Comparison of ENCODE assay signal across 13 mouse cellular contexts in genomic region chr1:172052766-172053279, GRCm38 (mm10). TPM values are rescaled to one million over a fixed set of nuclear protein-coding genes. Genes with fewer than 3 reads are reported as not detected.
DNase-seq lines count a peak whose midpoint lies in the region; ATAC-seq lines count a peak whose summit lies in the region.
"Had no signal": no experiment of that assay in that cellular context is flagged by ENCODE, and none has a peak within 500 bp of the region (broad histone marks: within the 10 kb centered on the region; RNA-seq: fewer than 3 reads in every experiment).

No protein-coding gene starts in this region.

- H3K4me2 ChIP-seq in neural tube, embryonic 11.5 days (ENCODE audit: low read depth): peak overlapping the region; percentile 74
- peak overlapping the region; percentile 73 for H3K4me2 ChIP-seq in limb, embryonic 12.5 days

- peak overlapping the region; percentile 35 for H3K4me3 ChIP-seq in neural tube, embryonic 11.5 days (ENCODE audit: low read depth, low read length)
- H3K4me3 ChIP-seq in limb, embryonic 12.5 days (replicated peaks): no peak overlapping the region

- H3K36me3 ChIP-seq in neural tube, embryonic 11.5 days (ENCODE audit: control insufficient read depth, insufficient read depth, low read length): no peaks in the 10 kb centered on the region
- no peaks in the 10 kb centered on the region for H3K36me3 ChIP-seq in limb, embryonic 12.5 days
- H3K36me3 ChIP-seq: limb, embryonic 15.5 days; stomach, embryonic 15.5 days had no signal

- H3K9ac ChIP-seq in neural tube, embryonic 11.5 days (ENCODE audit: low read length): peak overlapping the region; percentile 28; the same call in 1 of the 2 replicates
- H3K9ac ChIP-seq in limb, embryonic 12.5 days (replicated peaks): no peak overlapping the region
- H3K9ac ChIP-seq: limb, embryonic 15.5 days; stomach, embryonic 15.5 days had no signal

- peak; percentile 55 for DNase-seq in heart, adult 11 months
- DNase-seq in heart, postnatal 36 days: no peak
- no peak for DNase-seq in neural tube, embryonic 11.5 days (ENCODE audit: low spot score)
- no peak for DNase-seq in neural tube, embryonic 10.5 days (ENCODE audit: extremely low spot score, low spot score)
- DNase-seq in right cerebral cortex, postnatal 14 days: no peak
- no peak for DNase-seq in yolk sac, embryonic 10.5 days (ENCODE audit: low spot score)
- DNase-seq in kidney, adult 18-20 months: no peak
- DNase-seq: cerebellum, postnatal 36 days had no signal

- H3K9me3 ChIP-seq in neural tube, embryonic 11.5 days (ENCODE audit: control insufficient read depth, low read length): no peaks in the 10 kb centered on the region
- H3K9me3 ChIP-seq in limb, embryonic 12.5 days: no peaks in the 10 kb centered on the region
- H3K9me3 ChIP-seq: limb, embryonic 15.5 days; stomach, embryonic 15.5 days had no signal

- 0 out of 2 replicates have a peak overlapping the region, but pooled peaks have one; percentile 29 for H3K27ac ChIP-seq in neural tube, embryonic 11.5 days (ENCODE audit: low read depth, low read length)
- H3K27ac ChIP-seq in limb, embryonic 12.5 days: no peak overlapping the region
- H3K27ac ChIP-seq: limb, embryonic 15.5 days; macrophage; stomach, embryonic 15.5 days had no signal

- ATAC-seq in neural tube, embryonic 11.5 days (ENCODE audit: insufficient read depth, low FRiP score, low TSS enrichment): no peak
- no peak for ATAC-seq in limb, embryonic 12.5 days (ENCODE audit: insufficient number of reproducible peaks, insufficient read depth, low FRiP score, low TSS enrichment, low read depth)

- 10% methylated on average over 10 of the region's 10 CpGs for WGBS in neural tube, embryonic 11.5 days
- 5% methylated on average over 10 of the region's 10 CpGs for WGBS in limb, embryonic 12.5 days

- intact Hi-C loops in heart, postnatal 36 days (cut with DNase I): no loop called here

- peaks cover 8% of the 10 kb centered on the region; the same call in 1 of the 2 replicates for H3K27me3 ChIP-seq in neural tube, embryonic 11.5 days (ENCODE audit: control insufficient read depth, insufficient read depth, low read length)
- peaks cover 87% of the 10 kb centered on the region for H3K27me3 ChIP-seq in limb, embryonic 12.5 days

- H3K4me1 ChIP-seq in neural tube, embryonic 11.5 days (ENCODE audit: control insufficient read depth, insufficient read depth, low read length): peaks cover 26% of the 10 kb centered on the region
- H3K4me1 ChIP-seq in limb, embryonic 12.5 days (replicated peaks): peaks cover 31% of the 10 kb centered on the region

RNA-seq across cellular contexts. Expression of gene Nhlh1, which starts 4.5 kb away (rescaled TPM):
- not detected for total RNA-seq in heart, postnatal 36 days (2021)
- polyA plus RNA-seq in neural tube, embryonic 11.5 days (2014; fragmentation: Nextera tagmentation; extraction: Ambion mirVana): 13.8 and 15.7 TPM in 2 replicates
- polyA plus RNA-seq in limb, embryonic 12.5 days (2016; fragmentation: Nextera tagmentation; extraction: Ambion mirVana): 0.14 TPM in 1 of 2 replicates, not detected in the other
- polyA plus RNA-seq: large intestine, adult 2 months; macrophage; stomach, embryonic 15.5 days had no signal

RNA-seq across cellular contexts. Expression of gene Vangl2, which starts 24.6 kb away (rescaled TPM):
- 1 to 10 TPM; 2.3 to 3.1 TPM for total RNA-seq in heart, postnatal 36 days (2021)
- 62.0 and 69.0 TPM in 2 replicates for polyA plus RNA-seq in neural tube, embryonic 11.5 days (2014; fragmentation: Nextera tagmentation; extraction: Ambion mirVana)
- 23.2 and 23.7 TPM in 2 replicates for polyA plus RNA-seq in limb, embryonic 12.5 days (2016; fragmentation: Nextera tagmentation; extraction: Ambion mirVana)

RNA-seq across cellular contexts. Expression of gene Copa, which starts 29.5 kb away (rescaled TPM):
- 100 to 1,000 TPM; 112 to 113 TPM for total RNA-seq in heart, postnatal 36 days (2021)
- polyA plus RNA-seq in neural tube, embryonic 11.5 days (2014; fragmentation: Nextera tagmentation; extraction: Ambion mirVana): 219 and 225 TPM in 2 replicates
- polyA plus RNA-seq in limb, embryonic 12.5 days (2016; fragmentation: Nextera tagmentation; extraction: Ambion mirVana): 219 and 228 TPM in 2 replicates

RNA-seq across cellular contexts. Expression of gene Ncstn, which starts 29.8 kb away (rescaled TPM):
- 10 to 100 TPM; 45.5 to 50.1 TPM for total RNA-seq in heart, postnatal 36 days (2021)
- 122 and 132 TPM in 2 replicates for polyA plus RNA-seq in neural tube, embryonic 11.5 days (2014; fragmentation: Nextera tagmentation; extraction: Ambion mirVana)
- polyA plus RNA-seq in limb, embryonic 12.5 days (2016; fragmentation: Nextera tagmentation; extraction: Ambion mirVana): 86.6 and 96.6 TPM in 2 replicates

Comparison
In these comparisons a context has a peak if more than half of its experiments do, and no peak if none do; other contexts are left out.
1. RNA of gene Nhlh1, which starts 4.5 kb away (polyA plus RNA-seq): 13.8 to 15.7 TPM in neural tube, embryonic 11.5 days; 0.14 TPM in limb, embryonic 12.5 days; every median in the first group is over 10 times any median in the second.